Mouse (Mus musculus) cerebellum, adult 2 months (tissue): ENCODE data around the gene Gng12. TPM values are rescaled to one million over a fixed set of nuclear protein-coding genes. Genes with fewer than 3 reads are reported as not detected.
"Not testable (repeated sequence)": the region's sequence is repeated elsewhere in the genome, so short reads cannot be mapped to it uniquely, and the experiment has no call there.

Experiments
- DNase-seq, 2 experiments: peaks; one replicate each; pipeline ENCODE4 v3.0.0; 2021
- H3K27ac ChIP-seq: fragments of 200-500 bp; 2 replicates; pipeline ENCODE4 v1.5.1; 2012; ENCODE audit warnings: low read length, control low read depth, inconsistent platforms; ENCODE audit not compliant: insufficient read depth
- H3K27me3 ChIP-seq: fragments of 200-500 bp; 2 replicates; pipeline ENCODE4 v1.6.1; 2012; ENCODE audit warnings: inconsistent platforms, mild to moderate bottlenecking, low read length, moderate library complexity; ENCODE audit not compliant: control insufficient read depth, insufficient read depth
- H3K4me1 ChIP-seq: fragments of 200-500 bp; 2 replicates; pipeline ENCODE4 v1.6.1; 2011; ENCODE audit warnings: low read length; ENCODE audit not compliant: control insufficient read depth, insufficient read depth
- H3K4me3 ChIP-seq: fragments of 200-500 bp; replicated peaks from 2 replicates; pipeline ENCODE3; 2011; ENCODE audit warnings: mild to moderate bottlenecking, low read depth, low read length, control low read depth; ENCODE audit not compliant: insufficient read depth
- CTCF ChIP-seq: fragments of 200-500 bp; IDR thresholded peaks from 2 replicates; pipeline ENCODE4 v1.5.1; 2011; ENCODE audit warnings: low read depth, mild to moderate bottlenecking, control low read depth, low read length, moderate library complexity, borderline replicate concordance; ENCODE audit not compliant: insufficient read depth
- POLR2A ChIP-seq: fragments of 200-500 bp; IDR thresholded peaks from 2 replicates; pipeline ENCODE4 v1.6.1; 2011; ENCODE audit warnings: low read length, control low read depth, borderline replicate concordance; ENCODE audit not compliant: insufficient read depth
- whole genome bisulfite sequencing: fragments of 180-500 bp; shearing (Covaris S2); methylation state at CpG from one replicate; pipeline ENCODE4 v1.1.7; 2018; 5-methylcytosine and 5-hydroxymethylcytosine counted together
- polyA plus RNA-seq: library from polyadenylated mRNA; depleted of rRNA; stranded (reverse); fragments of >200 nt; gene quantifications from 2 replicates; pipeline ENCODE4 v1.2.3, GENCODE M21; 2012

Gene Gng12
- polyA plus RNA-seq, 1 experiment: 38.1 TPM

DNA sequence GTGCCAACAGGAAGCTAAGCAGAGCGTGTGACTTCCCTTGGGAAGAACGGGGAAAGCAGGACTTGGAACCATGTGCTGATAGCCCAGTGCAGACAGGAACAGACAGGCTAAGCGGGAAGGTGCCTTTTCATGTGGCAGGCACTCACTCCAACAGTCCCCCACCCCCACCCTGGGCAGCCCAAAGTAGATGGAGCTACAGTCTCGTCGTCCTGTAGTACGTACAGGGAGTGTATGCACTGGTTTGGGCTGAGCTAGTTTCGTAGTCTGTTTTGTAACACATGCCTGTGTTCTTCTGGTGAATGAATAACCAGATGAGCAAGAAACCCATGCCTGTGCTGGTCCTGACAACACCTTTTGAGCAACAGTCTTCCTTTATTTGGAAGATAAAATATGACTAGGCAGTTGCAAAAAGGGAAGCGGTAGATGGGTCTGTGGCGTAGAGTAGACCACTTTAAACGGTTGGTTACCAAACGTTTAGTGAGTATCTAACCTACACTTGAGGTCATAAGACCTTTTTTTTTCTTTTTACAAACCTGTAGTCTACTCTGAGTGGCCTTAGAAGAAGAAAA, 57.8 kb downstream of the Gng12 start:
- TF ChIP-seq POLR2A: no peak
- TF ChIP-seq CTCF: no peak
- WGBS: 64% methylated on average over 11 of the region's 11 CpGs
- Histone ChIP-seq H3K27ac (no peak overlapping the region), H3K4me3 (no peak overlapping the region), H3K4me1 (no peaks in the 10 kb centered on the region), H3K27me3 (no peaks in the 10 kb centered on the region)
- no peak for DNase-seq

DNA sequence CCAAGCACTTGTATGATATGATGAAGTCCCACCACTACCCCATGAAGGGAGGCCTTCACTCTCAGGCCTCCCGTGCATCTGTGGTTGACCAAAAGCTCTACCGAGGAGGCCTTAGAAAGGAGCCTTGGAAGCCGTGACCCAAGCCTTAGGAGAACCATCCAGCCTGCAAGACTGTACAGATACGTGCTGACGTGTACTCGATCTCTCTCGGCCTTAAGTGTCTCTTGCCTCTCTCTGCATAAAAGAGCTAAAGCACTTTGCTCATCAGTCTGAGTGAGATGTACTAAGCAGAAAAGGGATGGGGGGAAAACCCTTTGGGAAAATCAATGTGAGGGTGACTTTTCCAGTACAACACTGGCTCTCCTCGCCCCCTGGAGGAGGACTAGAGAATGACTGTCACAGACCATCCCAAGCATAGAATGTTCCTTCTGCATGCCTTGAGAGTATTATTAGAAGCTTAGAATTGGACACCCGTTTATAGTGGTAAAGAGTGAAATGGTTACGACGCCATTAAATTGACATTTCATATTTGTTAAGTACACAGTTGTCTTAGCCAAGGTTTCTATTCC, 59.0 kb downstream of the Gng12 start:
- H3K4me3 ChIP-seq: no peak overlapping the region
- H3K27me3 ChIP-seq: no peaks in the 10 kb centered on the region
- TF ChIP-seq CTCF (peak; percentile 37; the same call in 1 of the 2 replicates), POLR2A (no peak)
- no peaks in the 10 kb centered on the region for H3K4me1 ChIP-seq
- peak in 1 of 2 experiments; percentile 14 for DNase-seq
- H3K27ac ChIP-seq: no peak overlapping the region
- 88% methylated on average over 11 of the region's 11 CpGs for WGBS

DNA sequence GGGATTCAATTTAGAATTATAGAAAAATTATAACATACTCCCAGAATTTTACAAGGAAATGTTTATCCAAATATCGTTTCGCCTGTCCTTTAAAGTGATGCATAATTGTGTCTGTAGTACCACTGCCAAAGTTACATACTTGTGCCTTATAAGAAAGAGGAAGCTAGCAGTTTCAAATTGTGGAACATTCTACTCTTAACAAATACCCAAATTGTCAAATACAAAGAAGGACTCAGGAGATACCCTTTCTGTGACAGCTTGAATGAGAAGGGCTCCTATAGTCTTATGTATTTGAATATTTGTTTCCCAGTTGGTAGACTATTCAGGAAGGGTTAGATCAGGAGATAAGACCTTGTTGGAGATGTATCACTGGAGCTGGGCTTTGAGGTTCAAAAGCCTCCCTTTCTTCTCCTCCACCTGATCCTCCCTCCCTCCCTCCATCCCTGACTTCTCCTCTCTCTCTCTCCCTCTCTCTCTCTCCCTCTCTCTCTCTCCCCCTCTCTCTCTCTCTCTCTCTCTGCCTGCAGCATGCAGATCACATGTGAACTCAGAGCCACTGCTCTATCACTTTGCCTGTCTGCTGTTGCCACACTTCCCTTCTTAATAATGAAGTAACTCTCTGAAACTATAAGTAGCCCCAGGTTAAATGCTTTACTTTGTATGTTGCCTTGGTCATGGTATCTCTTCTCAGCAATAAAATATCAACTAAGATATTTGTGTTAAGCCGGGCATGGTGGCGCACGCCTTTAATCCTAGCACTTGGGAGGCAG, 62.5 kb downstream of the Gng12 start:
- no peaks in the 10 kb centered on the region for H3K27me3 ChIP-seq
- no peak for DNase-seq
- TF ChIP-seq CTCF: no peak
- no peak for TF ChIP-seq POLR2A
- no peaks in the 10 kb centered on the region for H3K4me1 ChIP-seq
- 95% methylated on average over 5 of the region's 5 CpGs for WGBS
- no peak overlapping the region for H3K4me3 ChIP-seq
- H3K27ac ChIP-seq: no peak overlapping the region

DNA sequence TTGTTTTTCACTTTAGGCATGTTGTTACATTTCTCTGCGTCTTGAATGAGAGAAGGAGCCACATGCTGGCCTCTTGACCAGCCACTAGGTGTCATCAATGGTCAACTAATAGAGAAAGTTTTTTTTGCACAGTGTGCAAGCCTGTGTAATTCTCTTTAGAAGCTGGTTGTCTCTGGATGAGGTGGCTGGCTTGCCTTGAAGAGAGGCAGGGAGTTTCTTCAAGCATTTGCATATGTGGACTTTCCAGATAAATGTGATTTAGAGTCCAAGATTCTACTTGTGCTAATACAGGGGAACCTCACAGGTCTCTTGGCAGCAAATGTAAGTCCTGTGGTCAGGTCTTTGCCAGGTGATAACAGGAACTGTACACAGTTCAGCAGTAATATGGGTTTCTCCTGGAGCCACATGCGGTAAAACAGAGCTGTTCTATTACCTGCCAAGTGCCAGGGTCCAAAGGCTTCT, 66.4 kb downstream of the Gng12 start:
- 6% methylated on average over 2 of the region's 2 CpGs for WGBS
- peak; percentile 37 to 54 for DNase-seq
- Histone ChIP-seq H3K27ac (no peak overlapping the region), H3K27me3 (no peaks in the 10 kb centered on the region), H3K4me3 (no peak overlapping the region), H3K4me1 (no peaks in the 10 kb centered on the region)
- TF ChIP-seq POLR2A (no peak), CTCF (peak; percentile 61; the same call in 1 of the 2 replicates)

DNA sequence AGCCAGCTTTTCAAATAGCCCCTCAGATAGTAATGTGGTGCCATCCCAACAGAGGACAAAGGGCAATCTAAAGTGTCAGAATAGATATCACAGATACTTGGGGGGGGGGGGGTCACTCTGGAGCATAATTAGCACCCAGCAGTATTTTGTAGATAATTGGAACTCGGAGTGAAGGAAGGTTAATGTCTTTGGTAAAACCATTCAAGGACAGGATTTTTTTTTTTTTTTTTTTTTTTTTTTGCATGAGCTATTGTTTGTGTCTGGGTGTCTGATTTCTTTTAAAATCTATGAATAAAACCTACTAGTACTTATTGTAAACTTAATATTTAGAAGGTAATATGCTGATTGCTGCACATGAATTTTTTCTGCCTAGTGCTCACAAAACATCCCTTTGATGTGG, 66.9 kb downstream of the Gng12 start:
- Histone ChIP-seq H3K4me1 (no peaks in the 10 kb centered on the region), H3K27ac (no peak overlapping the region), H3K4me3 (no peak overlapping the region), H3K27me3 (no peaks in the 10 kb centered on the region)
- TF ChIP-seq CTCF (no peak), POLR2A (no peak)
- DNase-seq: no peak
- WGBS: 71% methylated on average over 1 of the region's 1 CpGs

DNA sequence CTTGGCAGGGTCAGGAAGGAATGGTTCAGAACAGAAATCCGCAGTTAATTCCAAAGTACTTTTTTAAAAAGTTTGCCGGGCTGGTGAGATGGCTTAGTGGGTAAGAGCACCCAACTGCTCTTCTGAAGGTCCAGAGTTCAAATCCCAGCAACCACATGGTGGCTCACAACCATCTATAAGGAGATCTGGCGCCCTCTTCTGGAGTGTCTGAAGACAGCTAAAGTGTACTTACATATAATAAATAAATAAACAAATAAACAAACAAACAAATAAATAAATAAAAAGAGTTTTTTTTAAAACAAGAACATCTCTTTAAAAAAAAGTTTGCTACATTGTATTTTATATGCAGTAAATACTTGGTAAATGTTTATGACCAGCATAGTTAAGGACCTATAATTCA, 67.5 kb downstream of the Gng12 start:
- WGBS: 93% methylated on average over 3 of the region's 3 CpGs
- H3K27me3 ChIP-seq, H3K4me3 ChIP-seq, H3K27ac ChIP-seq, DNase-seq, H3K4me1 ChIP-seq: not testable (repeated sequence)

GRCm38 (mm10) chr6:66964222-66964621, 68.0 kb downstream of the Gng12 start:
- Histone ChIP-seq H3K27ac (no peak overlapping the region), H3K4me3 (no peak overlapping the region), H3K27me3 (no peaks in the 10 kb centered on the region), H3K4me1 (no peaks in the 10 kb centered on the region)
- TF ChIP-seq POLR2A (no peak), CTCF (no peak)
- 37% methylated on average over 4 of the region's 4 CpGs for WGBS
- peak in 1 of 2 experiments; percentile 14 for DNase-seq

DNA sequence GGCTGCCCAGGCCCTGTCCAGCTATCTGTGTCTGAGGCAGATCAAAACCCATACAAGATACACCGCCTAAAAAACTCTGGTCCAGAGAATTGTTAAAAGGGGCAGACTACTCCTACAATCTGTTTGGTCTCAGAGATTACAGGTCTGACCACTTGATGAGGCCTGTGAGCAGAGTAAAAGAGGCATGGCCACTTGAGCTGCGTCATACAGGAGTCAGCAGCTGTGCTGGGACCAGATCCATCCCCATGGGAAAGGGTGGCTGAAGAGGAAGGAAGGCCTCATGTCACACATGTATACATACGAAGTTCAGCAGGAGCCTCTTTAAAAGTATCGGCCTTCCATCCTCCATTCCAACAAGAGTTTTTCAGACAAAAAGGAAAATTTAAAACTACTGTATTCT, 69.0 kb downstream of the Gng12 start:
- Histone ChIP-seq H3K4me1 (no peaks in the 10 kb centered on the region), H3K27ac (no peak overlapping the region), H3K4me3 (no peak overlapping the region), H3K27me3 (no peaks in the 10 kb centered on the region)
- WGBS: 94% methylated on average over 4 of the region's 4 CpGs
- TF ChIP-seq CTCF (no peak), POLR2A (no peak)
- no peak for DNase-seq
